Mouse (Mus musculus): ENCODE results near the gene Rpl5.
A peak's percentile ranks its signal among the peaks of the same experiment; 100 is the strongest.
"Not testable (repeated sequence)": the region's sequence is repeated elsewhere in the genome, so short reads cannot be mapped to it uniquely, and the experiment has no call there.

The Rpl5 gene

DNA sequence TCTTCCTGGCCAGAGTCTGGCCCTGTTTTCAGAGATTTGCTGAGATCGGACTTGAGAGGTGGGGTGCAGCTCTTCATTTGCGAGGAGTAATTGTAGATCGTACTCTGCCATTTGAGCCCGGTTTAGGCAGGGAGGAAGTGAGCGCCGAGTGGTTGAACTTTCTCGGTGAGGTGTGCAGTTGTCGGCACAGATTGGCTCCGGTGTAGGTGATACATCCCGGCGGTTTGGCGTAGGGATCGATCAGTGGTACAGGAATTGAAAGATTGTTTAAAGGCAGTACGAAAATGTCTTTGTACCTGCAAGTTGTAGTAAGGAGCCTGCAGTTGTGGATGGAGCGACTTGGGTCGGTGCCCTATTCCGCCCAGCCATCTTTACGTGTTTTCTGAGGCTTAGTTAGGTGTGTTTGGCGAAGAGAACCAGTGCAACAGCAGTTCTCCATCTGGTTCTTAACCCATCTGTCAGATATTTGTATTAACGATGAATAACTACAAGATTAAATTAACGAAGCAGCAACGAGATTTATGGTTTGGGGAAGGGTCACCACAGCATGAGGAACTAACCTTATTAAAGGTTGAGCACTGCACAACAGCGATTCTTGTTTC, 813 bp downstream of the Rpl5 start:
- DNase-seq, result no peak

DNA sequence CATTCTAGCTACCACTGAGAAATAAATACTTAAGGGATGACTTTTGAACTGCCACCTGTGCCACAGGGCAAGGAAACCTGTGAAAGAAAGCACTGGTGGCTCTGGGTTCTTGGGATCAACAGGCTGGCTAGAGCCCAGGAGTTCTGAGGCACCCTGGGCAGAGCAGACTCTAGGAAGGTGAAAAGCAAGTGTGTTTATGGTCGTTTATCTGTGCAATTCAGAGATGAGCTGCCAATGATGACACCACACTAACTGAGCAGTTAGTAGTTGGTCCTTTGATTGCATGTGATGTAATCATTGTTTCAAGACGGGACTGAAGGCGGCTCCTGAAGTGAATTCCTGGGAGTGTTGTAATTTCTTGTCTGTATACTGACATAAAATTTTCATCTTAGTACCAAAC, 4.0 kb downstream of the Rpl5 start:
- DNase-seq, result no peak

DNA sequence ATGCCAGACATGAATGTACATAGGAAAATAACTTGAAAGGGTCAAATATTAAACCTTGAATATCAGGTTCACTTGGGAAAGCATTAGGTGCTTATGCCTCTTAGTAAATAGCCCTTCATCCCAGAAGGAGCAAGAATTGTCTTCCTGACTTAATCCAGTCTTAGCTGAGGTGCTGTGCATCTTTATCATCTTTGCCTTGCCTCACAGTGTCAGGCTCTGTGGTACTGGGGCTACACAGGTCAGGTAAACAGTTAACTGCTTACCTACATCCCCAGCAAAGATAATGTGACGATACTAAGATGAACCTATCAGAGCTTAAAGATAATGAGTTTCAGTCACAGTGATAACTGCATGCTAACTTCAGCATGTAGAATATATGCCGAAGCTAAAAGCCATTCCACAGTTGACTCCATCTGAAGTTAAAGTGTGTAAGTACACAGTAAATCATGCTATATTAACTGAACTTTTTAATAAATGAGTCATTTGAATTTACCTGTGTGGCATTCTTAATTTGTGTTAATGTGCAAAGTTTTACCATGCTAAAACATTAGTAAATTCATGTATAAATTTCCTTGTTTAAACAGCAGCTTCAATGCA, 8.3 kb downstream of the Rpl5 start:
- DNase-seq, result no peak

DNA sequence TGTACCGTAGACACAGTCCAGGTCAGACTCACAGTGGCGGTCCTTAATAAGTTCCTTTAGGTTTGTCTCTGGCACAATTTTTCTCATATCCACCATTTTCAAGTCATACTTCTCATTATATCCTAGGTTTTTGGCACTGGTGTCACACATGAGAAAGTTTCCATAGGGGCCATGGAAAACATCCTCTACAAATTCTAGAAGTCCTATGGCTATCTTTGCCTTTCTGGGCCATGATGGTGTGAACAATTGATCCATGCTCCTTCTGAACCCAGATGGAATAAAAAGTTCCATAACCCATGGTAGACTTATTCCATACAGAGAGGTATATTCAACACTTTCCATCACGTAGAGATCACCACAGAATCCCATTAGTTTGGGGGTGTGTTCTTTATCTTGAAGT, 9.4 kb downstream of the Rpl5 start:
- no peak for DNase-seq

DNA sequence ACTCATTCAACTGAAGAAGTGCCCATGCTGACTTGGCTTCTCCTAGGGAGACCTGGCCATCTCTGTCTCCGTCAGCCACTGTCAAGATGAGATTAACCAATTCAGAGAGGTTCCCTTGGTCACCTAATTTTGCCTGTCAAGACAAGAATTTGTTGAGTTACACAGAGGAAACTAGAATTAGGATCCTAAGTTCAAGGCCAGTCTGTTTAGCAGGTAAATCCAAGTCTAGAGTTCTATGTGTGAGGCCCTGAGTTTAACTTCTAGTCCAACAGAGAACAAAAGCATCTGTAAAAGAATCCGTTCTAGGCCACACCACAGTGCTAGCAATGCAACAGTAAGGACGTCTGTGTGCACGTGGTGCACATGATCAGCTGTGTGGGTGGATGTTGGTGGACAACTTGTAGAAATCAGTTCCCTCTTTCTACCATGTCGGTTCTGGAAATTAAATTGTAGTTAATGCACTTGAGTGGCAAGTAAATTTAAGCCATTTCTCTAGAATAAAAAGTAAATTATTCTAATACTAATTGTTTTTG, 9.8 kb downstream of the Rpl5 start:
- no peak for DNase-seq

DNA sequence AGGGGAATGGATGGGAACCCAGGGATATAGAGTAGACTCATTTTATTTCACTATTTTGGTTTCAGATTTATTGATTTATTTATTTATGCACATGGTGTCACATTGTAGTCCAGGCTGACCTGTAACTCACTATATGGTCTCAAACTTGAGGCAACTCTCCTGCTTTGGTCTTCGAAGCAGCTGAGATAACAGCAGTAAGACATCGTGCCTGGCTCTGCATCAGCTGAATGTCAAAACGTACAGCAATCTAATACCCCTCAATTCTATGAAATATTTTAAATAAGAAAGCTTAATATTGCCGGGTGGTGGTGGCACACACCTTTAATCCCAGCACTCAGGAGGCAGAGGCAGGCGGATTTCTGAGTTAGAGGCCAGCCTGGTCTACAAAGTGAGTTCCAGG, 10.7 kb downstream of the Rpl5 start:
- DNase-seq, result no peak

DNA sequence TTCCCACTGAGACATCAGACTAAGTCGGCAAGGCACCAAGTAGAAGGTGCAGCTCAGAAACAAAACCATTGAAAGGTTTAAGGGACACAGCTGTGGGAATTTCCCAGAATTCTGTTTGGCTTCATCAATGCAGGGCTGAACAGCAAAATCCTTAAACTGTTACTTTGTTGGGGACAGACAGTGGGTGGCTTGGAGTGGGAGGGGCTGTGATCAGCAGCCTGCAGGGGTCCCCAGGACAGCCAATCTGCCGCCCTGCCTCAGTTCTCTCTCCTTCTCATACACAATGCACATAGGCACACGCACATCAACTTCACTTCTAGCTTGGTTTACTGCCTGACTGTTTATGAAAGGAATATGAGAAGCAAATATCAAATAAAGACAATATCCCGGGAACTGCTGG, 15.0 kb downstream of the Rpl5 start:
- no peak for DNase-seq

DNA sequence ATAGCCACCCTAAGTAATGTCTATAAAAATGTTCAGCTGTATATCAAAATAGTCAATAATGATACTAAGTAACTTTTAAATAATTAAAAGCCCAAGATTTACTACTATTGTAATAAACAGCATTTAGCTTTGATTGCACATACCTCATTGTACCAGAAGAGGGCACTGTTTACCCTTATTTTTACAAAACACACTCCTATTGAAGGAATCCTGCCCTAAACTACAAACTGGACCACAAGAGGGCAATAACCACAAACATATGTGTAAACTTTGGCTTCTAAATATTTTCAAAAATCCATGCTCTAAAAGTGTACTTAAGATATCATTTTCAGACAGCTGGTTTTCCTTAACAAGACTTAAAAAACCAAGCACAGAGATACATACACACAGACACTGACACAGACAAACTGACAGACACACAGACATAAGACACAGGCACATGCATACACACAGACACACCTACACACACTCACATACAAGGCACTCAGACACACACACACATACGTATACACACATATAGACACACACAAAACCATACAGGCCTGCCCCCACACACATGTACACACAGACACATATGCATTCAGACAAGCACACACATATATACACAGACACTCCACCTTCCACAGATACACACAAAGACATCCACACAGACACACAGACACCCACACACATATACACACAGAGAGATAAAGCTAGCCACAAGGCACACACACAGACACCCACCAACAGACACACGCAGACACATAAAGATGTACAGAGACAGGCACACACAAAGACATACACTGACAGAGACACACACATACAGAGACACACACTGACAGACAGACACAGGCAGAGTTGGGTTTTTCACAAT, 21.3 kb downstream of the Rpl5 start:
- peak; percentile 82 for DNase-seq

DNA sequence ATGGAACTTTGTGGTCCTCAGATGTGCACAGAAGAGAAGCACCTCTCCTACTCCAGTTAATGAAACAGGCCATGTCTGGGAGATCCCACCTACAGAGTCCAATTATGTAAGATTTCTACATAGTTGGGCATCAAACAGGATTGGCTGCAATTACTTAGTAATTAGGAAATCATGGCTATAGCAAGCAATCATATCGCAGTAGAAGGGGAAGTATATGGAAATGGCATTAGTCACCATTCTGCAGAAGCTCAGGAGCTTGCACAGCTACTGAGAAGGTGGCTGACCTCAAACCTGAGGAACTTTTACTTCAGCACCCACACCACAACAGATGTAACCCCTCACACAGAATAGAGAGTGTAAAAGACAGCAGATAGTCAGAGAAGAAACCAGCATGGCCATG, 22.5 kb downstream of the Rpl5 start:
- no peak for DNase-seq

DNA sequence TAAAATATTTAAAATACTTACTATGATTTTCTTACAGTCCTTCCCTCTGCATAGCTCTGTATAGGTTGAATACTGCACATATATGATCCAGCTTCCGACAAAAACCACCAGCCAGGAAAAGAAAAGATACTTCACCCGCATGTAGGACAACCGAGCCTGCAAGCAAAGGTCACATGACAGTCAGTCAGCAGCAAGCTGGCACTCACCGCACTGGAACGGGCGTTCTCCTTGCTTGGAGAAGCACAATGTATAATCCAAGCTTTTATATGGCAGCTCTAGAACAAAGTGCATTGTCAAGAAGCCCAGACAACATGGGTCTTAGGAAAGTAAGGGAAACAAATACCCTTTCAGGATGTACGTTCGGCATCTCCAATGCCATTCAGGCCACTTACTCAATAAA, 24.3 kb downstream of the Rpl5 start:
- DNase-seq, result no peak

DNA sequence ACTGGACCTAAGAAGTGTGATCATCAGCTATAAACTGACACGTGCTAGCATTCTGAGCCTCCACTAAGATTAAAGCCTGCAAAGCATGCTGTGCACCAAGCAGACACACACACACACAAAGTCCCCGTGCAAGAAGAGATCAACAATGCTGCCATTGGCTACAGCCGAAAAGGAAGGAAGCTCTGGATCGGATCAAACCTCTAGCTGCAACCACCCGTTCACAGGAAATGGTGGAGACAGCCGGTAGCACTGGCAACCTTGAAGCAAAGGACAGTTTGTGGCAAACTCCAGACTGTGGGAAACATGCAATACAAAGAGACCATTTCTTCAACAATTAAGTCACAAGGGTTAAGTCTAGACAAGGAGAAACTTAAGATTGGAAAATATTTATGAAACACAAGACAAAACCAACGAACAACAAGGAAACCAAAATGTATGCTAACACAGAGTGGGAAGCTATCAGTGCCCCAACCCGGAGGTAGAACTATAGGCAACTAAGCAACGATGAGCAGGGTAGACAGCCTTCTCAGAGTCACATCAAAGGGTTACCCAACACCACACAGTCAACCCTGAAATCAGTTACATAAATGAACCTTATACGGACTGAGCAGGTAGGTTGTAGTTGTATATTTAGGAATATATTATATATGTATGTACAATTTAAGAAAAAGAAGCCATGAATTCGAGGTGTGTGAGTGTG, 26.4 kb downstream of the Rpl5 start:
- DNase-seq, result no peak

DNA sequence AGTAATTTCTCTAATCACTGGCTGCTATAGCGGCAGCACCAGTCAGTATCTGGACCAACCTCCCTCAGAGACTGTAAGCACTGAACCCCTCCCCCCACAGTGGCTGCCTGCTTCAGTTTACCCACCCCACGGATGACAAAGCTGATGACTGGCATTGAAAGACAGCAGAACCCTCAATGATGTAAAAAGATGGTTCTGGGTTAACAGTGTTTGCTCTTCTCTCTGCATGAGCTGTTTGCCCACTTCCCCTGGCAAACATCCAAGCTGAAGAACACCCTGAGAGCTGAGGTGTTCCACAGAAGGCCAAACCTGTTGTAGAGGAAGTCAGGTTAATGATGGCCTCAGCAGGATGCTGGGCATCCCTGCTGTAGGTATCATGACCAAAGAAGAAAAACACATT, 32.3 kb downstream of the Rpl5 start:
- DNase-seq, result no peak

DNA sequence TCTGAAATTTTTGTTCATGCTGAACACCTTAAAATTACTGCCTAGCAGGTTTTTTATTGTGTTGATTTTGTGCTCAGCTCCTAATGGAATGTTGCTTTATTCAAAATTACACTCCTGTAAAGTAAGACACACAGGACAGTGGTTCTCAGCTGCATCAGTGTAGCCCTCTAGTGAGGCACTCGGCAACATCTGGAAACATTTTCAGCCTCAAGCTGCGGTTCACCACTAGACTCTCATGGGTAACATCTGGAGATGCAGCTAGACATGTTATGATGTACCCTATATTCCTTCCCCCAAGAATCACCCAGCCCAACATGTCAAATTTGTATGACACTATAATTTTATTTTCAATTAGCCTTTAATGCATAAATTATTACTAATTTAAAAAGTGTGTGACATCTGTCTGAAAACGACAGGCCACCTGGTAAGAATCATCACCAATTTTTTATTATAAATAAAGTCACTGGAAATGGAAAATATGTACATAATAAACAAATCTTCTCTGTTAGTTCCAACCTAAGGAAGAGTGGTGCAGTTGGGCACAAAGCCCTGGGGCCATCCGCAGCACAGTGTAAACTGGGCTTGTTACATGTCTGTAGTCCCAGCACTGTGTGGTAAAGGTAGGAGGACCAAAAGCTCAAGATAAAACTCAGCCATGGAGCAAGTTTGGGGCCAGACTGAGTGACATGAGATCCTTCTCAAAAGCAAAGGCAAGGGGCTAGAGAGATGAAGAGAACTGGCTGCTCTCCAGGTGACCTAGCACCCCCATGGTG, 33.1 kb downstream of the Rpl5 start:
- no peak for DNase-seq

DNA sequence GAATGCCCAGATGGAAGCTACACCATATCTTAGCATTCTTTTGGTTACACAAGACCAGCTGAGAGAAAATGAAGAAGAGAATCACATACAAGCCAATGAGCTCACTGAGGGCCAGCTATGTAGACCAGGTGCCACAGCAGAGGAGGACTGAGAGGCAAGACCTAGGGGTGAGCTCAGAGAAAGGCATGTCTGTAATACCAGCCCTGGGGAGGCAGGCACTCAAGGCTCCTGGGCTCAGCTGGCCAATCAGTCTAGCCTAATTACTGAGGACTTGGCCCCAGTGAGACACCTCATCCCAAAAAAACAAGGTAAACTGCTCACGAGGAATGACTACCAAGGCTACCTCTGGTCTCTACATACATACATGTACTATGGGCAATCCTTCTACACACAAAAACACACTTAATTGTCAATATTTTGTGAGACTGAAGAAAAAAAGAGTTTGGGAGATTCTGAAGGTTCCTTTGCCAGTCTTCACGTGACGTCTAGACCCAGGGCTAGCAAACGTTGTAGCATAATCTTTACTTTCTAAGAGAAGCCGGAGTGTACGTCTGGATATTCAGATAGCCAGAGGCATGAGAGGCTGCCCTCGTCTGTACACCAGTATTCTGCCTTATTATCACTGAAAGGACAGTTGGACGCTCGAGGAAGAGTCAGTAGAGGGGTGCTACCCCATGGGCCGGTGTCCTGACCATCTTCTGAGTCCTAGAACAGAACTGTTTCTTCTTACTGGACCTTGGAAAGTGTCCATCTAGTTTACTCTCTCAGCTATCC, 34.7 kb downstream of the Rpl5 start:
- DNase-seq, result no peak

DNA sequence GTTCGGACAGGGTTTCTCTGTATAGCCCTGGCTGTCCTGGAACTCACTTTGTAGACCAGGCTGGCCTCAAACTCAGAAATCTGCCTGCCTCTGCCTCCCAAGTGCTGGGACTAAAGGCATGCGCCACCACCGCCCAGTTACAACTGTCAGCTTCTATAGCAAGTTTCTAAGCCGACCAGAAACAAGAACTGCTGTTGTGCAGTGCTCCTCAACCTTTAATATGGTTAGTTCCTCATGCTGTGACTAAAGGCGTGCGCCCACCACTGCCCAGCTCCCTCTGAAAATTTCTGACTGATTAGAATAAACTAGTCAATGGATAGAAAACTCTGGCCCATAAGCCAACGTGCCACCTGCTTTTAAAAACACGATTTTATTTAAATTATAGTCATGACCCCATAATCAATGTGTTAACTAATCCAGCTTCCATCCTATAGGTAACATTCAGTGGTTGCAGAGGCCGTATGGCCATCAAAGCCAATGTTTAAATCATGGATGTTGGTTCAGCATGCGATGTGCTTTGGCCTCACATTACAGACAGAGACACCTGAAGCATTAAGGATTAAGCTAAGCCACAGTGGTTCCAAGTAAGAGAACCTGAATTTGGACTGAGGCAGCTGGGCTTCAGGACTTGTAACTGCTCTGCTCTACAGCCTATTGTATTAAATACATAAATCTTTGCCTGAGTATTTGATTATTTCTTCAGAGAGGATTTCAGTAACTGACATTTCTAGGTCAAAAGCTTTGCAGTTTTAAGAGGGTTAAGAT, 36.5 kb downstream of the Rpl5 start:
- no peak for DNase-seq

DNA sequence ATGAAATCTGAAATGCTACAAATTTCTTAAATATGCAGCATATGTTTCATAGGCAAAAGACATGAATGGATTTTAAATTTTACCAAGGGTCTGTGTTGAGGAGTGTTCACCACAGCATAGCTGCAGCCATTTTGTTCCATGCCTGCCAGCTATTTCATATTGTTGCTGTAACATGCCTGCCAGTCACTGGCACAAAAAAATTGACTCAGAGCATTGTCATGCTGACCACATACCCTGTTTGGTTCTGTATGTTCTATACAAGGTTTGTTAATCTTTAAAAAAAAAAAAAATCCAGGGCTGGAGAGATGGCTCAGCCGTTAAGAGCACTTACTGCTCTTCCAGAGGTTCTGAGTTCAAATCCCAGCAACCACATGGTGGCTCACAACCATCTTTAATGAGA, 38.2 kb downstream of the Rpl5 start:
- not testable (repeated sequence) for DNase-seq

DNA sequence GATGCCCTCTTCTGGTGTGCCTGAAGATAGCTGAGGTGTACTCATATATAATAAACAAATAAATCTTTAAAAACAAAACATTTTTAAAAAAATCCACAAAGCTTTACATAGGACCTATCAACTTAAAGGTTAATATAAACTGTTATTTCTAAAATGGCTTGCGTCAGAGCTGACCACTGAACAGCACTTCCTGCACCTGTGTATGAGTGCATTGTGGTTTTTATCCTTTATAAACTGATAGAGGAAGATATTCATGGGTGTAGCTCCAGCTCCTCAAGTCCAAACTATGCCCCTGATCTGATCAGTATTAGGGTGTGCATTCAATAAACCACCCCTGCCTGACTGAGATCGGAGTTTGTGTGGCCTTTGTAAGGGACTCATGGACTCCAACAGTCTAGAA, 38.6 kb downstream of the Rpl5 start:
- no peak for DNase-seq

DNA sequence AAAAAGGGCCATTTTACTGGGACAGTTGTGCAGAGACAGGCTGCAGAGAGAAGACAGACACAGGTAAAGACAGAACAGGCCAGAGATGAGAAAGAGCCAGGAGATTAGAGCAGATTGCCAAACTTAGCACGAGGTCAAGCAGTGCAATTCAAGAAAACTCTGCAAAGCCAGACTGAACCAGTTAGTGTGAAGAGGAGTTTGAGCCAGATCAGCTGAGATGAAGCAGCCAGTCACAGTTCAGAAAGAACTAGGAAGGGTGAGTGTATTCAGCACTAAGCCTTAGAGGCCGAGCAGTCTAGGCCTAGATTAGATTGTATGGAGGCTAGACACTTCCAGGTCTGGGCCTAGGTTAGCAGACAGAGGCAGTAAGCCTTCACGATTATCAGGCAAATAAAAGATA, 39.4 kb downstream of the Rpl5 start:
- no peak for DNase-seq

DNA sequence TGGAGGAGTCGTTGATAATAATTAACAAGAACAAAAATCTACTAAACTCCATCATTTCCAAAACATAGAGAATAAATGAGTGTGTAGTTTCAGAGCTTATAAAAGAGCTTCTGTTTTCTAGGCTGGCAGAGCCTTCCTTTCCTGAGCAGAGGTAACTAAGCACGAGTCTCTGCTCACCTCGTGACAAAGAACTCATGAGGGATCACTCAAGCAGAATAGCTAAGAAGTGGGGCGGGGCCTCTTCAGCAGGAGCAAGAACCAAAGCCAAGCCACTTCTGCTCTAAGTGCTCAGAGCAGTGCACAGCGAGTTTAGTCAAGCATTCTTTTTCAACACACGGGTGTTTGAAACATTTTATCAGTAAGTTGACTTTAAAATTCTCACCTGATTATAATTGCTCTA, 40.9 kb downstream of the Rpl5 start:
- DNase-seq, result no peak

DNA sequence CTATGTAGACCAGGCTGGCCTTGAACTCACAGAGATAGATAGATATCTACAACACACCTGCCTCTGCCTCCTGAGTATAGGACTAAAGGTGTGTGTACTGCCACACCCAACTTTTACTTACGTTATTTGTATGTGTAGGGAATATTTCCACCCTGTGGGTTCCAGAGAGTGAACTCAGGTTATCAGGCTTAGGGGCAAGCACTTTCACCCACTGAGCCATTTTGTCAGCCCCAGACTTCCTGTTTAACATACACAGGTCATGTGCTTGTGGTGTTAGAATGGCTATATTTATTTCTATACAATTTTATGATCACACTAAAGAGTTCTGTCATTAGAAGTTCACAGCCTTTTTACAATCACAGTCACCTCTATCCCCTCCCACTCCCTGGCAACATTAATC, 42.6 kb downstream of the Rpl5 start:
- DNase-seq, result no peak

DNA sequence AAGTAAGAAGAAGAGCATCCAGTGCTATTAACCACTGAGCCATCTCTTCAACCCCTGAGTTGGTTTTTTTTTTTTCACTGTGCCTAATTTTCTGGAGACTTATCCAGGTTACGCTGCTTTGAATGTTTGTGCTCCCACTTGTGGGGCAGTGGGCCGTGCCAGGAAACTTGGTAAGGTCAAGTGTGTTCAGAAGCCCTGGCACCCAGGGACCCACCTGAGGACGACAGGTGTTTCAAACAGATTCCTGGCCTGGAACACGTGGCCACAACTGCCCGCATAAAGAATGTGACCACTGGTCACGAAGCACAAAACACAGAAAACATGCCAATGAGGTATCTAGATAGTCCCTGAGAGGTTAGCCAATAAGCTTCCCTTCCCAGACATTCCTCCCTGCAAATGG, 43.2 kb downstream of the Rpl5 start:
- DNase-seq, result no peak
